Mouse (Mus musculus) spleen, adult 2 months (tissue): ENCODE results near the gene Gm49366. TPM values are rescaled to one million over a fixed set of nuclear protein-coding genes. Genes with fewer than 3 reads are reported as not detected.
"Not testable (repeated sequence)": the region's sequence is repeated elsewhere in the genome, so short reads cannot be mapped to it uniquely, and the experiment has no call there.

Experiments used
- DNase-seq, 2 experiments: peaks; one replicate each; pipeline versions ENCODE4 v3.0.0 to v3.0.0-alpha.2; 2012 to 2021; ENCODE audit warnings: low spot score in 2 of 2, low read depth in 1 of 2
- H3K27ac ChIP-seq: fragments of 200-500 bp; 2 replicates; pipeline ENCODE4 v1.5.1; 2012; ENCODE audit warnings: low read length, inconsistent platforms; ENCODE audit not compliant: insufficient read depth
- H3K27me3 ChIP-seq: fragments of 200-500 bp; 2 replicates; pipeline ENCODE4 v1.6.1; 2012; ENCODE audit warnings: mild to moderate bottlenecking, moderate library complexity, low read length, inconsistent platforms; ENCODE audit not compliant: control insufficient read depth, insufficient read depth
- H3K36me3 ChIP-seq: fragments of 200-500 bp; 2 replicates; pipeline ENCODE4 v1.6.1; 2012; ENCODE audit warnings: mild to moderate bottlenecking, low read length, inconsistent platforms; ENCODE audit not compliant: control insufficient read depth, insufficient read depth
- H3K4me1 ChIP-seq: fragments of 200-500 bp; 2 replicates; pipeline ENCODE4 v1.6.1; 2011; ENCODE audit warnings: inconsistent platforms; ENCODE audit not compliant: control insufficient read depth, insufficient read depth, insufficient read length
- H3K4me3 ChIP-seq: fragments of 200-500 bp; 2 replicates; pipeline ENCODE4 v1.5.1; 2011; ENCODE audit warnings: mild to moderate bottlenecking, inconsistent platforms; ENCODE audit not compliant: insufficient read depth, insufficient read length; ENCODE audit errors: extremely low read depth
- CTCF ChIP-seq: fragments of 200-500 bp; IDR thresholded peaks from 2 replicates; pipeline ENCODE4 v1.5.1; 2011; ENCODE audit warnings: mild to moderate bottlenecking, inconsistent platforms; ENCODE audit not compliant: insufficient read depth, insufficient read length, insufficient replicate concordance; ENCODE audit errors: extremely low read depth
- POLR2A ChIP-seq: fragments of 200-500 bp; IDR thresholded peaks from 2 replicates; pipeline ENCODE4 v1.6.1; 2011; ENCODE audit warnings: low read depth, low read length, inconsistent platforms
- WGBS: fragments of 180-500 bp; shearing (Covaris S2); methylation state at CpG from one replicate; pipeline ENCODE4 v1.1.7; 2018; 5-methylcytosine and 5-hydroxymethylcytosine counted together
- polyA plus RNA-seq: library from polyadenylated mRNA; depleted of rRNA; stranded (reverse); fragments of >200 nt; gene quantifications from 2 replicates; pipeline ENCODE4 v1.2.3, GENCODE M21; 2012; rRNA removed

Gm49366 gene
- polyA plus RNA-seq = not detected in 2 replicates

DNA sequence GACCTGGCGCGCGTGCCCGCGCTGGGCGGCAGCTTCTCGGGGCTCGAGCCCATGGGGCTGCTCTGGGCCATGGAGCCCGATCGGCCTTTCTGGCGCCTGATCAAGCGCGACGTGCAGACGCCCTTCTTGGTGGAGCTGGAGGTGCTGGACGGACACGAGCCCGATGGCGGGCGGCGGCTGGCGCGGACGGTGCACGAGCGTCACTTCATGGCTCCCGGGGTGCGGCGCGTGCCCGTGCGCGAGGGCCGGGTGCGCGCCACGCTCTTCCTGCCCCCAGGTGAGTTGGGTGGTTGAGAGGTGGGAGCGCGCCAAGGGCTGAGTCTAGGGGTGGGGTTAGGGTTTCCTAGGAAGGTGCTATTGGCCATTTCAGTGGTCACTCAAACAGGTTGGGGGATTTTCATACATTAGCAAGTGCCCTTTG lies at the start of gene Gm49366:
Gene Gm49366 (plus strand): TSS at position 245 of the 421 bp plus-strand sequence.
- DNase-seq = not testable (repeated sequence)

GRCm38 (mm10) chr12:83989378-83989777 lies 49.4 kb upstream of the Gm49366 start:
- no peak overlapping the region for H3K27ac ChIP-seq
- 96% methylated on average over 4 of the region's 4 CpGs for WGBS

More for the DNA sequence above, at the start of gene Gm49366:
- H3K4me1 ChIP-seq, H3K27ac ChIP-seq, H3K27me3 ChIP-seq, H3K36me3 ChIP-seq: not testable (repeated sequence)
- H3K4me3 ChIP-seq = peak within 1 kb of the TSS; percentile 40; the same call in 1 of the 2 replicates
- WGBS = 37% methylated on average over 39 of the region's 39 CpGs

GRCm38 (mm10) chr12:83997221-83997620 lies 41.5 kb upstream of the Gm49366 start:
- no peak for DNase-seq

More at GRCm38 (mm10) chr12:83989378-83989777, 49.4 kb upstream of the Gm49366 start:
- no peak overlapping the region for H3K4me3 ChIP-seq
- no peak for DNase-seq
- H3K27me3 ChIP-seq = no peaks in the 10 kb centered on the region
- H3K36me3 ChIP-seq = peaks cover 5% of the 10 kb centered on the region; the same call in 1 of the 2 replicates
- H3K4me1 ChIP-seq = peaks cover 4% of the 10 kb centered on the region; the same call in 1 of the 2 replicates
- no peak for TF ChIP-seq CTCF
- TF ChIP-seq POLR2A = no peak

GRCm38 (mm10) chr12:83998341-83999107 lies 40.2 kb upstream of the Gm49366 start:
- no peak overlapping the region for H3K27ac ChIP-seq
- no peaks in the 10 kb centered on the region for H3K27me3 ChIP-seq
- 79% methylated on average over 11 of the region's 11 CpGs for WGBS
- no peak for DNase-seq
- TF ChIP-seq POLR2A = no peak
- no peak for TF ChIP-seq CTCF
- H3K36me3 ChIP-seq = no peaks in the 10 kb centered on the region
- H3K4me3 ChIP-seq = no peak overlapping the region
- peaks cover 4% of the 10 kb centered on the region; the same call in 1 of the 2 replicates for H3K4me1 ChIP-seq

More at GRCm38 (mm10) chr12:83997221-83997620, 41.5 kb upstream of the Gm49366 start:
- WGBS = 19% methylated on average over 2 of the region's 2 CpGs
- Histone ChIP-seq H3K36me3 (peaks cover 4% of the 10 kb centered on the region; the same call in 1 of the 2 replicates), H3K4me3 (no peak overlapping the region), H3K27me3 (no peaks in the 10 kb centered on the region), H3K27ac (no peak overlapping the region), H3K4me1 (peaks cover 4% of the 10 kb centered on the region; the same call in 1 of the 2 replicates)
- no peak for TF ChIP-seq POLR2A
- TF ChIP-seq CTCF = no peak

DNA sequence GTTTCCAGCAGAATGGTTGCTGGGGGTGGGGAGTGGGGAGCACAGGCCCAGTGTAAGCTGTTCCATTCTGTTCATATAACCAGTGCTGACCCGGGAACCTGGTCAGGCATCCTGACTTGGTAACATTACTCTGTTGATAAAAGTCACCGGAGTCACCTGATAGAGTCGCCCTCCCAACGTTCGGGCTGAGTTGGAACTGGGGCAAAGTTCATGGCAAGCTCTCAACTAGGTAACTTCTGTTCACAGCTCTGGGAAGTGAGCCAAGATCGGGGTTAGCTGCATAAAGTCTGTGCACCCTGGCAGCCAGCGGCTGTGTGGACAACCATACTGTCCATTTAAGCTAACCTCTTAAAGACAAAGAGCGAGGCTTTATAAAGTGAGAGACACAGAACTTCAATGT lies 39.5 kb upstream of the Gm49366 start:
- WGBS = 35% methylated on average over 8 of the region's 8 CpGs
- not testable (repeated sequence) for H3K4me3 ChIP-seq, DNase-seq, H3K36me3 ChIP-seq, H3K27ac ChIP-seq, H3K27me3 ChIP-seq, H3K4me1 ChIP-seq

GRCm38 (mm10) chr12:84000418-84000817 lies 38.3 kb upstream of the Gm49366 start:
- Histone ChIP-seq H3K36me3 (no peaks in the 10 kb centered on the region), H3K4me3 (no peak overlapping the region)
- WGBS = 86% methylated on average over 3 of the region's 3 CpGs

GRCm38 (mm10) chr12:84003866-84004265 lies 34.9 kb upstream of the Gm49366 start:
- H3K4me1 ChIP-seq = peaks cover 2% of the 10 kb centered on the region; the same call in 1 of the 2 replicates
- no peaks in the 10 kb centered on the region for H3K27me3 ChIP-seq
- DNase-seq = no peak
- H3K36me3 ChIP-seq = no peaks in the 10 kb centered on the region
- H3K4me3 ChIP-seq = no peak overlapping the region
- no peak for TF ChIP-seq POLR2A
- WGBS = 63% methylated on average over 1 of the region's 1 CpGs
- no peak overlapping the region for H3K27ac ChIP-seq

More at GRCm38 (mm10) chr12:84000418-84000817, 38.3 kb upstream of the Gm49366 start:
- H3K4me1 ChIP-seq = peaks cover 4% of the 10 kb centered on the region; the same call in 1 of the 2 replicates
- TF ChIP-seq POLR2A = no peak
- TF ChIP-seq CTCF = no peak
- no peaks in the 10 kb centered on the region for H3K27me3 ChIP-seq
- DNase-seq = no peak
- H3K27ac ChIP-seq = no peak overlapping the region
